Mouse (Mus musculus) neural tube, embryonic 15.5 days (tissue): ENCODE data around the gene Zcchc3. TPM values are rescaled to one million over a fixed set of nuclear protein-coding genes. Genes with fewer than 3 reads are reported as not detected.

Experiments
- ATAC-seq: fragments of 200-750 bp; cut with Nextera tagmentation; 2 replicates; pipeline ENCODE4 v1.8.0; 2017; ENCODE audit warnings: mild to moderate bottlenecking, moderate TSS enrichment, moderate library complexity; ENCODE audit not compliant: low FRiP score
- H3K27ac ChIP-seq: fragments of 300-500 bp; sonication (generic); replicated peaks from 2 replicates; pipeline ENCODE4 v1.5.1; 2015; ENCODE audit warnings: mild to moderate bottlenecking, inconsistent platforms
- H3K27me3 ChIP-seq: fragments of 300-500 bp; sonication (generic); replicated peaks from 2 replicates; pipeline ENCODE4 v1.6.1; 2015; ENCODE audit warnings: inconsistent platforms
- H3K36me3 ChIP-seq: fragments of 300-500 bp; sonication (generic); 2 replicates; pipeline ENCODE4 v1.6.1; 2015; ENCODE audit warnings: inconsistent platforms
- H3K4me1 ChIP-seq: fragments of 300-500 bp; sonication (generic); 2 replicates; pipeline ENCODE4 v1.6.1; 2015; ENCODE audit warnings: inconsistent platforms
- H3K4me2 ChIP-seq: fragments of 300-500 bp; sonication (generic); 2 replicates; pipeline ENCODE4 v1.6.1; 2015; ENCODE audit warnings: inconsistent platforms, mild to moderate bottlenecking, moderate library complexity
- H3K4me3 ChIP-seq: fragments of 300-500 bp; sonication (generic); replicated peaks from 2 replicates; pipeline ENCODE4 v1.5.1; 2015; ENCODE audit warnings: mild to moderate bottlenecking, inconsistent platforms
- H3K9ac ChIP-seq: fragments of 300-500 bp; sonication (generic); replicated peaks from 2 replicates; pipeline ENCODE4 v1.6.1; 2015; ENCODE audit warnings: mild to moderate bottlenecking, inconsistent platforms
- H3K9me3 ChIP-seq: fragments of 300-500 bp; sonication (generic); replicated peaks from 2 replicates; pipeline ENCODE4 v1.6.1; 2016; ENCODE audit warnings: inconsistent platforms
- WGBS: fragments of 180-500 bp; shearing (Covaris S2); methylation state at CpG from one replicate; pipeline ENCODE4 v1.1.7; 2015; ENCODE audit warnings: mixed read lengths; 5-methylcytosine and 5-hydroxymethylcytosine counted together
- polyA plus RNA-seq: library from polyadenylated mRNA; unstranded; fragments of >200 nt; fragmentation: Nextera tagmentation; extraction: Ambion mirVana; gene quantifications from 2 replicates; pipeline ENCODE4 v1.2.1, GENCODE M21; 2015

Zcchc3 gene
- polyA plus RNA-seq, 1 experiment from 2014 or later, result 17.5 TPM

DNA sequence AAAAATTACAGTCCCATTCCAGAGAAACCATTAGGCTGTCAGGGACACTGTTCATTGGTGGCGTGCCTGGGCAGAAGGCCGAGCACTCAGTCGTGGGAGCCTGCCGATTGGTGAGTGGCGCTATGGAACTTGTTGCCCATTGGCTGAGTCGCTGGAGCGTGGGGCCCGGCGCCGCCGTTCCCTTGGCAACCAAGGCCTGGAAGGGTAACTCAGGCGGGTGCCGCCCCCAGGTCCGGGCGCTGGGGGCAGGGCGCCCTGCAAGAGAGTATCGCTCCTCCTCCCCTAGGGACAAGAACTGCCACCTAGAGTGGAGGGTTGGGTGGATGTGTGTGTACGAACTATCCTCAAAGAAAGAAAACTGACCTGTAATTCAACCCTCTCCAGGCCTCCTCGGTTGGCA is 8.7 kb downstream of the Zcchc3 start:
- H3K4me1 ChIP-seq, result peaks cover 31% of the 10 kb centered on the region
- no peaks in the 10 kb centered on the region for H3K27me3 ChIP-seq
- ATAC-seq, result peak; percentile 96
- H3K27ac ChIP-seq, result peak overlapping the region; percentile 83
- no peaks in the 10 kb centered on the region for H3K36me3 ChIP-seq
- H3K9ac ChIP-seq, result peak overlapping the region; percentile 37; the same call in 1 of the 2 replicates
- H3K4me2 ChIP-seq, result peak overlapping the region; percentile 77
- H3K4me3 ChIP-seq, result peak overlapping the region; percentile 41
- WGBS, result under 1% methylated on average over 19 of the region's 19 CpGs
- no peaks in the 10 kb centered on the region for H3K9me3 ChIP-seq

DNA sequence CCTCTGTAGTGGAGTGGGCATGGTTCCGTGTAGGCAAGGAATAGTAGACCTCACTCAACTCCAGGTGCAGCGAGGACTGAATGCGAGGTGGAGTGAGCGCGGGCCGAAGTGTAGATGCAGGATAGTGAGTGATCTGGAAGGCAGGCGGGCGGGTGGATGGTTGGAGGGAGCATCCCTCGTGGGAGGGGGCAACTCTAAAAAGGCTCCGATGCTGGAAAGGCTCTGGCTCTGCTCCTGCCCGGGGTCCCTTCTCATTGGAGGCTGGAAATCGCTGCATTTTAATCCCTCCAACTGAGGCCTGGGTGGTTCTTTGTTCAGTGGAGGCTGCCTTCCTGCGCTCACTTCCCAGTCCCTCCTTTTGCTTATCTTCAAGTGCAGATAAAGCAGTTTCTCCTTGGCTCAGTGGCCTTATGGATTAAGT is 15.7 kb downstream of the Zcchc3 start:
- Histone ChIP-seq H3K4me2 (peak overlapping the region; percentile 82), H3K9ac (peak overlapping the region; percentile 97), H3K4me3 (peak overlapping the region; percentile 88), H3K36me3 (no peaks in the 10 kb centered on the region), H3K27me3 (no peaks in the 10 kb centered on the region), H3K4me1 (peaks cover 32% of the 10 kb centered on the region), H3K27ac (peak overlapping the region; percentile 99), H3K9me3 (no peaks in the 10 kb centered on the region)
- 0 out of 2 replicates have a peak, but pooled peaks have one; percentile 1 for ATAC-seq
- WGBS, result under 1% methylated on average over 13 of the region's 13 CpGs

DNA sequence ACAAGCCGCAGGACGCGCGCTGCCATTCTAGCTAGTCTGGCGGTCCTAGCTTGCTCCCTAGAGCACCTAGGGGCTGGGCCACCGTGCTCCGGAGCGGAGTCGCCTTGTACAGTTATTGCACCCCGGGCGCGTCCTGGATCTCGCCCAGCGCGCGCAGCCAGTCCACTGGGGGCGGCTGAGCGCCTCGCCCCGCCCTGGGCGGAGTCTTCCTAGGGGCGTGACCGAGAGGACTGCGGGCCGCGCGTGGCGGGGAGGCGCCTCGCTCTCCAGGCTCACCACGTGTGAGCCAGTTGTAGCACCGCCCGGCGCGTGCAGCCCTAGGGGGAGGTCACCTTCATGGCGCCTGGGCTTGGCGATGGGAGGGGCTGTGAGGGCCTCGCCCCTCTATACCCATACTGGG is 16.1 kb downstream of the Zcchc3 start:
- peak overlapping the region; percentile 97 for H3K9ac ChIP-seq
- peak overlapping the region; percentile 99 for H3K27ac ChIP-seq
- peaks cover 37% of the 10 kb centered on the region for H3K4me1 ChIP-seq
- WGBS, result under 1% methylated on average over 38 of the region's 38 CpGs
- no peaks in the 10 kb centered on the region for H3K36me3 ChIP-seq
- ATAC-seq, result peak; percentile 81
- H3K27me3 ChIP-seq, result no peaks in the 10 kb centered on the region
- peak overlapping the region; percentile 88 for H3K4me3 ChIP-seq
- H3K4me2 ChIP-seq, result peak overlapping the region; percentile 82
- H3K9me3 ChIP-seq, result no peaks in the 10 kb centered on the region

DNA sequence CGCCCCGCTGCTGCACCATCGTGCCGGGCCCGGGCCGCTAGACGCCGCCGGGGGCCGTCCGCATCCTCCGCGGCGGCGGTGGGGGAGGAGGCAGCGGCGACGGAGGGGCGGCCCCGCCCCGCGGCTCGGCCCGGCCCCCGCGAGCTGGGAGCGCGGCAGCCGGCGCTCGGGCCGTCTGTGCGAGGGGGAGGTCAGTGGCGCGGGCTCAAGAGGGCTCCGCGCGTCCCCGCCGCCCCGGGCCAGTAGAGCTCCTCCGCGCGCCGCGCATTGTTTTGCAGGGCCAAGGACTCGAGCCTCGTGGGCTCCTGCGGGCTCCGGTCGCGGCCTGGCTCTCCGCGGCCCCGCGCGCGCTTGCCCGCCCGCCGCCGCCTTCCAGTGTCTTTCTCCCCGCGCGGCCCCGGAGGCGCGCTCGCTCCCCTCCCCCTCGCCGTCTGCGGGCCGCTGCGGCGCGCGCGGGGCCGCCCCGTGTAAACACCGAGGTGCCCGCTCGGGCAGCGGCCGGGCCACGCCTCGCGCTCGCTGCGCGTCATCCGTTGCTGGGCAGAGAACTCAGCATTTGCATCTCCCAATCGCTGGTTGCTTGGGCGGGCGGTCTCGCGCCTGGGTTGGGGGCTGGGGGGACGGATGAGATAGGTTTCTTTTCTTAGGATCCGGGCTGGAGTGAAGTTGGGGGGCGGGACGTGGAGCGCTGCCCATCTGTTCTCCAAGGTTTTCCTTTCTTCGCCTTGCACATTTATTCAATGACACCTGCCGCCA is 17.0 kb downstream of the Zcchc3 start, which contains the start of gene Sox12:
Gene Sox12 (minus strand): TSS at position 384 of the 756 bp plus-strand sequence.
- Histone ChIP-seq H3K27ac (peak within 1 kb of the TSS; percentile 99), H3K9ac (peak within 1 kb of the TSS; percentile 97), H3K4me3 (peak within 1 kb of the TSS; percentile 88), H3K4me1 (peaks cover 43% of the 10 kb centered on the region), H3K4me2 (peak within 1 kb of the TSS; percentile 82), H3K27me3 (no peaks in the 10 kb centered on the region), H3K9me3 (no peaks in the 10 kb centered on the region), H3K36me3 (no peaks in the 10 kb centered on the region)
- under 1% methylated on average over 58 of the region's 104 CpGs for WGBS
- peak; percentile 79 for ATAC-seq

DNA sequence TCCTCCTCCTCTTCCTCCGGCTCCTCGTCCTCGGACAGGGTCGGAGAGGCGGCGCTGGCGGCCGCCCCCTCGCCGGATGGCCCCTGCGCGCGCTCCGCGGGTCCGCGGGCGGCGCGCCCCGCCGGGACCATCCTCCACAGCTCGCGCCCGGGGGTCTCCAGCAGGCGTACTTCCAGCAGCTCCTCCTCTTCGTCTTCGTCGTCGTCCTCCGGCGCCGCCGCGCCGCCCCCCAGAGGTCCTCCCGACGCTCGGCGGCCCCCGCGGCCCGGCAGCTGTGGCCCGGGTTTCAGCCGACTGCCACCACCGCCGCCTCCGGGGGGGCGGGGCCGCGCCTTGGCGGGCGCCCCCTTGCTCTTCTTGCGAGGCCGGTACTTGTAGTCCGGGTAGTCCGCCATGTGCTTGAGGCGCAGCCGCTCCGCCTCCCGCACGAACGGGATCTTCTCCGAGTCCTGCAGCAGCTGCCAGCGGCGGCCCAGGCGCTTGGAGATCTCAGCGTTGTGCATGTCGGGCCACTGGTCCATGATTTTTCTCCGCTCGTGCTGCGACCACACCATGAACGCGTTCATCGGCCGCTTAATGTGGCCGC is 17.7 kb downstream of the Zcchc3 start:
- peaks cover 43% of the 10 kb centered on the region for H3K4me1 ChIP-seq

DNA sequence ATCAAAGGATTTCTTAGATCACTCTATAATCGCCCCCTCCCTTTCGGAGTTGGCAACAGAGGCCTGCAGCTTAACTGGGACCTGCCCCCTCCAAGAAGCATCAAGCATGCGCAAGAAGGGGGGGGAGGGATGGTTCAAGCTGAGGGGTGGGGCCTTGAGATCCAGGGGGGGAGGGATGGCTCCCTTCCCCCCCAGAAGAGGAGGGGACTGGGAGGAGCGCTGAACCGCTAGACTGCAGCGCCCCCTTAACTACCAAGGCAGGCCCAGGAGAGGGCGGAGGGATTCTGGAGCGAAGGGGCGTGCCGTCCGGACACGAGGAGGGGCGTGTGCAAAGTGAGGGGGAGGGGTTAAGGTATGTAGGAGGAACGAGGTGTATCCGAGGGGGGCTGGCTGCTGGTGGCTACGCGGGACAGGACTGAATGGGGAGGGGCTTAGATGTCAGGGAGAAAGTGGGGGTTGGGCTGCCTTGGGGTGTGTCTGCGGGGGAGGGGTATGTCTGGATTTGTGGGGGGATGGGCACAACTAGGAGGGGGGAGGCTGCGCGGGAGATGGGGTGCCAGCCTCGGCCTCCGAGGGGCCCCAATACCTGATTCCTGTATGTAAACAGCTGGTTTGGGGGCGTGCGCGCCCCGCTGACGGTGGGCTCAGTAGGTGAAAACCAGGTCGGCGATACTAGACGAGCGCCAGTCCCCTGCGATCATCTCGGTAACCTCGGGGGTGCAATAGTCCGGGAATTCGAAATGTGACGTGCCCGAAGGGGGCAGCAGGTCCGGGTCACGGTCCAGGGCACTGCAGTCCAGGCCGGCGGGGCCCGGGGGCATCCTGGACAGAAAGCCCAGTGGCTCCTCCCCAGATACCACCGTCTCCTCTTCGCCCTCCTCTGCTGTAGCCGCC is 18.5 kb downstream of the Zcchc3 start:
- Histone ChIP-seq H3K36me3 (no peaks in the 10 kb centered on the region), H3K9ac (peak overlapping the region; percentile 97), H3K9me3 (no peaks in the 10 kb centered on the region), H3K27me3 (no peaks in the 10 kb centered on the region), H3K4me1 (peaks cover 43% of the 10 kb centered on the region), H3K27ac (peak overlapping the region; percentile 99), H3K4me2 (peak overlapping the region; percentile 82), H3K4me3 (peak overlapping the region; percentile 88)
- peak; percentile 68 for ATAC-seq
- WGBS, result under 1% methylated on average over 45 of the region's 46 CpGs

More for the DNA sequence above, 17.7 kb downstream of the Zcchc3 start:
- Histone ChIP-seq H3K27ac (peak overlapping the region; percentile 99), H3K9ac (peak overlapping the region; percentile 97), H3K4me2 (peak overlapping the region; percentile 82), H3K27me3 (no peaks in the 10 kb centered on the region), H3K9me3 (no peaks in the 10 kb centered on the region), H3K36me3 (no peaks in the 10 kb centered on the region), H3K4me3 (peak overlapping the region; percentile 88)
- ATAC-seq, result peak; percentile 6
- under 1% methylated on average over 74 of the region's 77 CpGs for WGBS

DNA sequence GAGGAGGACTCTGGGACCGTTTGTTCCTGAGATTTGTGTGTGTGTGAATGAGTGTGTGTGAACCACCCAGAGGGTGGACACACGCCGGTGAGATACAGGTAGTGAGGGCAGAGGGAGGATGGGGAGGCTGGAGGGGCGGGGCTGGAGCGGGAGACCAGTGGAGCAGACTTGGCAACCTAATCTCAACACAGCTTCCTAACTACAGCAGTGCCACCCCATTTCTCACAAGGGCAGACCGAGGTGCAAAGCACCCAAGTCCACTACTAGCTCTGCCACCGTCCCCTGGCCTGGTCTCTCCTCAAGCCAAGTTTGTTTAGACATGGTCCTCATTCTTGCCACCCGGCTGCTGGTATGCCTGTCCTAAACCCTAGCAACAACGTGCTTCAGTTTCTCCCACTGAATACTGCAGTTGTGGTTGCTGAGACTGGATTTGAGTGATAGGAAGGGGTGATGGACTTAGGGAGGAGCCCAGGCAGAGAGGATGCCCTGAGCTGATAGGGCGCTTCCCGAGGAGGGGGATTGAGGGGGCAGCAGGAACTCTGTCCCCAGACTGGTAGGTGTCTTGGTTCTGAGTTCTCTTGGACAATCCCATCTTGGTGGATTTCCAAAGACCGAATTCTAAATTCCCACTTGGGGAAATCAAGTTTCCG is 19.4 kb downstream of the Zcchc3 start:
- Histone ChIP-seq H3K4me2 (peak overlapping the region; percentile 82), H3K4me1 (peaks cover 42% of the 10 kb centered on the region), H3K27ac (peak overlapping the region; percentile 99), H3K9me3 (no peaks in the 10 kb centered on the region), H3K4me3 (peak overlapping the region; percentile 88), H3K27me3 (no peaks in the 10 kb centered on the region), H3K9ac (peak overlapping the region; percentile 97), H3K36me3 (no peaks in the 10 kb centered on the region)
- 26% methylated on average over 13 of the region's 13 CpGs for WGBS
- ATAC-seq, result no peak

GRCm38 (mm10) chr2:152393225-152394017 is 21.4 kb downstream of the Zcchc3 start:
- Histone ChIP-seq H3K9ac (no peak overlapping the region; the same call in 1 of the 2 replicates), H3K4me1 (peaks cover 26% of the 10 kb centered on the region), H3K27me3 (no peaks in the 10 kb centered on the region), H3K9me3 (no peaks in the 10 kb centered on the region), H3K36me3 (no peaks in the 10 kb centered on the region), H3K27ac (0 out of 2 replicates have a peak overlapping the region, but pooled peaks have one; percentile 0), H3K4me3 (no peak overlapping the region), H3K4me2 (peak overlapping the region; percentile 82)
- no peak for ATAC-seq
- WGBS, result 62% methylated on average over 9 of the region's 9 CpGs

DNA sequence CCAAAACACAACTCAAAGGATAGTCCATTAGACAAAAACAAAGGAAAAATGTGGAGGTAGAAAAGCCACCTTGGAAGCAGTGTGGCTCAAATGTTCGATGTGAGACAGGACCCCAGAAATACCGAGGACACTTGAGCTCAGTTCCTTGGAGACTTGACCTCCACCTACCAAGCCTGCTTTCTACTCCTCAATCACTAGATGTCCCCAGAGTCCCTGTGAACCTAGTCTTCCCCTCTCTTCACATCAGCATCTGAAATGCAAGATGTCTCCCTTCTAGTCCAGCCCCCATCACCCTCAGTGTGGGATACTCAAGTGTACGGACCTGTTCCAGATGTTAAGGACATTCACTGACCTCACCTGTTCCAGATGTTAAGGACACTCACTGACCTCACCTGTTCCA is 22.0 kb downstream of the Zcchc3 start:
- Histone ChIP-seq H3K27me3 (no peaks in the 10 kb centered on the region), H3K9ac (no peak overlapping the region), H3K36me3 (no peaks in the 10 kb centered on the region), H3K4me2 (no peak overlapping the region), H3K27ac (0 out of 2 replicates have a peak overlapping the region, but pooled peaks have one; percentile 1), H3K9me3 (no peaks in the 10 kb centered on the region), H3K4me1 (peaks cover 26% of the 10 kb centered on the region), H3K4me3 (no peak overlapping the region)
- ATAC-seq, result no peak
- 8% methylated on average over 3 of the region's 3 CpGs for WGBS

GRCm38 (mm10) chr2:152384191-152384590 is 30.6 kb downstream of the Zcchc3 start:
- 83% methylated on average over 4 of the region's 4 CpGs for WGBS
- ATAC-seq, result no peak

More at GRCm38 (mm10) chr2:152384191-152384590, 30.6 kb downstream of the Zcchc3 start:
- Histone ChIP-seq H3K4me1 (no peaks in the 10 kb centered on the region), H3K9me3 (no peaks in the 10 kb centered on the region), H3K36me3 (no peaks in the 10 kb centered on the region), H3K9ac (no peak overlapping the region), H3K27ac (no peak overlapping the region), H3K27me3 (no peaks in the 10 kb centered on the region), H3K4me3 (no peak overlapping the region), H3K4me2 (no peak overlapping the region)
